Mouse (Mus musculus): ENCODE data around the gene Pcsk4.

The Pcsk4 gene

GRCm38 (mm10) chr10:80295618-80296425 is 33.5 kb downstream of the Pcsk4 start, which contains the start of gene Apc2:
Gene Apc2, plus strand, starts transcription at chr10:80295977.
- peak; percentile 75 for DNase-seq

- no peak for DNase-seq
These were observed 34.5 kb downstream of the Pcsk4 start for GRCm38 (mm10) chr10:80294788-80295303.

- DNase-seq, result no peak
These were observed 35.0 kb downstream of the Pcsk4 start for GRCm38 (mm10) chr10:80294311-80294710.

- DNase-seq, result no peak
These were observed 36.0 kb downstream of the Pcsk4 start for GRCm38 (mm10) chr10:80293325-80293724.

- DNase-seq, result peak; percentile 96
These were observed 36.8 kb downstream of the Pcsk4 start, which contains the start of gene Rps15 for GRCm38 (mm10) chr10:80292251-80293146. Gene Rps15, plus strand, starts transcription at chr10:80292453.

- DNase-seq, result no peak
These were observed 40.6 kb downstream of the Pcsk4 start for GRCm38 (mm10) chr10:80288657-80289056.

- no peak for DNase-seq
These were observed 41.2 kb downstream of the Pcsk4 start for GRCm38 (mm10) chr10:80288097-80288496.

GRCm38 (mm10) chr10:80285222-80286070 is 43.9 kb downstream of the Pcsk4 start:
- no peak for DNase-seq

GRCm38 (mm10) chr10:80282481-80283441 is 46.5 kb downstream of the Pcsk4 start:
- no peak for DNase-seq

- peak; percentile 69 for DNase-seq
These were observed 47.4 kb downstream of the Pcsk4 start for GRCm38 (mm10) chr10:80281921-80282371.

- DNase-seq, result no peak
These were observed 48.0 kb downstream of the Pcsk4 start for GRCm38 (mm10) chr10:80281304-80281703.

GRCm38 (mm10) chr10:80279273-80279672 is 50.0 kb downstream of the Pcsk4 start:
- no peak for DNase-seq

GRCm38 (mm10) chr10:80278390-80278789 is 50.9 kb downstream of the Pcsk4 start:
- DNase-seq, result no peak

- DNase-seq, result no peak
These were observed 53.1 kb downstream of the Pcsk4 start for GRCm38 (mm10) chr10:80276238-80276637.

- no peak for DNase-seq
These were observed 55.5 kb downstream of the Pcsk4 start for GRCm38 (mm10) chr10:80273847-80274246.

- no peak for DNase-seq
These were observed 57.3 kb downstream of the Pcsk4 start for GRCm38 (mm10) chr10:80271870-80272585.

Measured in lung, postnatal 14 days (tissue).